Mouse (Mus musculus) heart, postnatal 0 days (tissue): ENCODE measurements around the gene St6galnac5.

ENCODE experiments used
- CTCF ChIP-seq: IDR thresholded peaks from 2 replicates; pipeline ENCODE4 v1.5.1; 2016; ENCODE audit warnings: antibody characterized with exemption, control low read depth, low read depth
- EP300 ChIP-seq: IDR thresholded peaks from 2 replicates; pipeline ENCODE4 v1.6.1; 2016; ENCODE audit warnings: antibody characterized with exemption, low read depth

- TF ChIP-seq EP300 (no peak), CTCF (no peak)
Observed at GRCm38 (mm10) chr3:152932096-152932495, 50.0 kb downstream of the St6galnac5 start.
